10 mouse cellular contexts compared by ENCODE assay signal in genomic region chr3:79930141-79930744, GRCm38 (mm10). TPM values are rescaled to one million over a fixed set of nuclear protein-coding genes. Genes with fewer than 3 reads are reported as not detected.
DNase-seq lines count a peak whose midpoint lies in the region; ATAC-seq and TF ChIP-seq lines count a peak whose summit lies in the region.
"Had no signal": no experiment of that assay in that cellular context is flagged by ENCODE, and none has a peak within 500 bp of the region (broad histone marks: within the 10 kb centered on the region; RNA-seq: fewer than 3 reads in every experiment).

No protein-coding gene starts in this region.

- no peaks in the 10 kb centered on the region for H3K9me3 ChIP-seq in hindbrain, embryonic 11.5 days (ENCODE audit: control insufficient read depth, low read length)

- ATAC-seq in hindbrain, embryonic 11.5 days (ENCODE audit: low FRiP score): peak; percentile 93
- ATAC-seq in megakaryocyte-erythroid progenitor cell, adult 5-6 weeks (replicated peaks; ENCODE audit: low FRiP score, low TSS enrichment, poor library complexity, severe bottlenecking): no peak

- 38% methylated on average over 7 of the region's 7 CpGs for WGBS in hindbrain, embryonic 11.5 days

- peak; percentile 81 for DNase-seq in brain, adult 2 months (ENCODE audit: low read depth, low spot score)
- peak; percentile 49 for DNase-seq in brain, embryonic 14.5 days (ENCODE audit: low read depth)
- DNase-seq in hindbrain, embryonic 11.5 days (ENCODE audit: low spot score): peak; percentile 31
- DNase-seq in mesoderm, embryonic 11.5 days (ENCODE audit: low read depth, low spot score): peak; percentile 42
- no peak for DNase-seq in adrenal gland, postnatal 25 days
- no peak for DNase-seq in cerebellum, postnatal 25 days
- no peak for DNase-seq in lung, postnatal 36 days
- DNase-seq: thymus, adult 18-20 months had no signal

- no peak overlapping the region for H3K9ac ChIP-seq in hindbrain, embryonic 11.5 days (ENCODE audit: low read depth, low read length)

- no peaks in the 10 kb centered on the region for H3K36me3 ChIP-seq in hindbrain, embryonic 11.5 days (ENCODE audit: control insufficient read depth, insufficient read depth, low read length)

- no peak overlapping the region for H3K4me3 ChIP-seq in hindbrain, embryonic 11.5 days (ENCODE audit: low read depth, low read length)

- no peaks in the 10 kb centered on the region for H3K4me1 ChIP-seq in hindbrain, embryonic 11.5 days (replicated peaks; ENCODE audit: control insufficient read depth, insufficient read depth, low read length)

- no peak overlapping the region; the same call in 1 of the 2 replicates for H3K27ac ChIP-seq in hindbrain, embryonic 11.5 days (ENCODE audit: low read depth, low read length)

- TF ChIP-seq CTCF in brain, embryonic 14.5 days (IDR thresholded peaks at IDR 0.05; ENCODE audit: borderline replicate concordance, extremely low read depth, insufficient read depth, insufficient read length): no peak

- no peaks in the 10 kb centered on the region for H3K27me3 ChIP-seq in hindbrain, embryonic 11.5 days (ENCODE audit: control insufficient read depth, insufficient read depth, low read length)

- no peak overlapping the region for H3K4me2 ChIP-seq in hindbrain, embryonic 11.5 days (replicated peaks; ENCODE audit: low read depth, low read length)

- TF ChIP-seq POLR2A in brain, embryonic 14.5 days (IDR thresholded peaks at IDR 0.05; ENCODE audit: borderline replicate concordance, extremely low read depth, insufficient read depth, insufficient read length, poor library complexity, severe bottlenecking): no peak

RNA-seq across cellular contexts. Expression of gene Fam198b, which starts 45.9 kb away (rescaled TPM):
- polyA plus RNA-seq in brain, embryonic 14.5 days (2012; rRNA removed): 1.3 and 2.6 TPM in 2 replicates
- 3.1 and 3.6 TPM in 2 replicates for polyA plus RNA-seq in hindbrain, embryonic 11.5 days (2014; fragmentation: Nextera tagmentation; extraction: Ambion mirVana)
- total RNA-seq in adrenal gland, postnatal 25 days (2021): 12.4 and 13.2 TPM in 2 replicates
- total RNA-seq in megakaryocyte-erythroid progenitor cell, adult 5-6 weeks (2014; fragmentation: Nextera tagmentation): not detected in 2 replicates
- 0.23 TPM in 1 of 2 replicates, not detected in the other for total RNA-seq in megakaryocyte-erythroid progenitor cell, adult 5-6 weeks (2017)
- total RNA-seq: neutrophil, adult 5-6 weeks had no signal

Comparison
In these comparisons a context has a peak if more than half of its experiments do, and no peak if none do; other contexts are left out.
1. DNase-seq: peak in brain, adult 2 months (single experiment), brain, embryonic 14.5 days (single experiment), hindbrain, embryonic 11.5 days (single experiment) and mesoderm, embryonic 11.5 days (single experiment); none in adrenal gland, postnatal 25 days (single experiment), cerebellum, postnatal 25 days (0 of 2) and lung, postnatal 36 days (single experiment).
2. RNA of gene Fam198b, which starts 45.9 kb away (total RNA-seq): 12.4 to 13.2 TPM in adrenal gland, postnatal 25 days; 0.23 TPM in megakaryocyte-erythroid progenitor cell, adult 5-6 weeks; every median in the first group is over 10 times any median in the second.